Mouse (Mus musculus) limb, embryonic 13.5 days (tissue): ENCODE data around the gene Ak2. TPM values are rescaled to one million over a fixed set of nuclear protein-coding genes. Genes with fewer than 3 reads are reported as not detected.

ENCODE experiments used
- ATAC-seq: fragments of 200-750 bp; cut with Nextera tagmentation; 2 replicates; pipeline ENCODE4 v1.8.0; 2017; ENCODE audit warnings: low read depth, moderate number of reproducible peaks, moderate TSS enrichment; ENCODE audit not compliant: low FRiP score
- H3K27ac ChIP-seq: fragments of 300-500 bp; sonication (generic); 2 replicates; pipeline ENCODE4 v1.5.1; 2015; ENCODE audit warnings: inconsistent platforms, mild to moderate bottlenecking, moderate library complexity
- H3K27me3 ChIP-seq: fragments of 300-500 bp; sonication (generic); 2 replicates; pipeline ENCODE4 v1.6.1; 2015; ENCODE audit warnings: mild to moderate bottlenecking, inconsistent platforms
- H3K36me3 ChIP-seq: fragments of 300-500 bp; sonication (generic); 2 replicates; pipeline ENCODE4 v1.6.1; 2015; ENCODE audit warnings: inconsistent platforms, mild to moderate bottlenecking, moderate library complexity
- H3K4me1 ChIP-seq: fragments of 300-500 bp; sonication (generic); 2 replicates; pipeline ENCODE4 v1.6.1; 2015; ENCODE audit warnings: inconsistent platforms
- H3K4me2 ChIP-seq: fragments of 300-500 bp; sonication (generic); replicated peaks from 2 replicates; pipeline ENCODE4 v1.6.1; 2015; ENCODE audit warnings: inconsistent platforms, mild to moderate bottlenecking, moderate library complexity
- H3K4me3 ChIP-seq: fragments of 300-500 bp; sonication (generic); 2 replicates; pipeline ENCODE4 v1.5.1; 2015; ENCODE audit warnings: moderate library complexity, mild to moderate bottlenecking, inconsistent platforms
- H3K9ac ChIP-seq: fragments of 300-500 bp; sonication (generic); 2 replicates; pipeline ENCODE4 v1.6.1; 2015; ENCODE audit warnings: mild to moderate bottlenecking, inconsistent platforms
- H3K9me3 ChIP-seq: fragments of 300-500 bp; sonication (generic); 2 replicates; pipeline ENCODE4 v1.6.1; 2016; ENCODE audit warnings: inconsistent platforms
- WGBS: fragments of 180-500 bp; shearing (Covaris S2); methylation state at CpG from one replicate; pipeline ENCODE4 v1.1.7; 2015; 5-methylcytosine and 5-hydroxymethylcytosine counted together
- polyA plus RNA-seq: library from polyadenylated mRNA; unstranded; fragments of >200 nt; fragmentation: Nextera tagmentation; extraction: Ambion mirVana; gene quantifications from 2 replicates; pipeline ENCODE4 v1.2.1, GENCODE M21; 2015

The Ak2 gene
- polyA plus RNA-seq, 1 experiment from 2014 or later = 216 TPM

GRCm38 (mm10) chr4:129032963-129033951 lies 41.5 kb downstream of the Ak2 start:
- Histone ChIP-seq H3K9me3 (no peaks in the 10 kb centered on the region), H3K9ac (0 out of 2 replicates have a peak overlapping the region, but pooled peaks have one; percentile 27), H3K27me3 (no peaks in the 10 kb centered on the region), H3K4me1 (peaks cover 38% of the 10 kb centered on the region), H3K4me2 (peak overlapping the region; percentile 52), H3K27ac (peak overlapping the region; percentile 87), H3K36me3 (no peaks in the 10 kb centered on the region), H3K4me3 (no peak overlapping the region)
- peak; percentile 91 for ATAC-seq
- WGBS = 20% methylated on average over 17 of the region's 17 CpGs

- Histone ChIP-seq H3K4me3 (no peak overlapping the region), H3K36me3 (no peaks in the 10 kb centered on the region), H3K9ac (no peak overlapping the region), H3K4me2 (no peak overlapping the region), H3K4me1 (peaks cover 38% of the 10 kb centered on the region), H3K27me3 (no peaks in the 10 kb centered on the region), H3K27ac (peak overlapping the region; percentile 87; the same call in 1 of the 2 replicates), H3K9me3 (no peaks in the 10 kb centered on the region)
- 86% methylated on average over 3 of the region's 3 CpGs for WGBS
- no peak for ATAC-seq
Observed at GRCm38 (mm10) chr4:129034224-129034623, 42.5 kb downstream of the Ak2 start.

- Histone ChIP-seq H3K4me1 (peaks cover 38% of the 10 kb centered on the region), H3K27me3 (no peaks in the 10 kb centered on the region), H3K9me3 (no peaks in the 10 kb centered on the region), H3K9ac (no peak overlapping the region), H3K36me3 (no peaks in the 10 kb centered on the region), H3K27ac (peak overlapping the region; percentile 72; the same call in 1 of the 2 replicates), H3K4me2 (0 out of 2 replicates have a peak overlapping the region, but pooled peaks have one; percentile 9), H3K4me3 (no peak overlapping the region)
- ATAC-seq = peak; percentile 37; the same call in 1 of the 2 replicates
- WGBS = 39% methylated on average over 13 of the region's 13 CpGs
Observed at GRCm38 (mm10) chr4:129034706-129035660, 43.2 kb downstream of the Ak2 start.

GRCm38 (mm10) chr4:129035851-129036445 lies 44.2 kb downstream of the Ak2 start:
- no peak for ATAC-seq
- 0 out of 2 replicates have a peak overlapping the region, but pooled peaks have one; percentile 9 for H3K4me2 ChIP-seq
- H3K9me3 ChIP-seq = no peaks in the 10 kb centered on the region
- H3K4me3 ChIP-seq = no peak overlapping the region
- 66% methylated on average over 7 of the region's 7 CpGs for WGBS
- no peaks in the 10 kb centered on the region for H3K27me3 ChIP-seq
- peaks cover 38% of the 10 kb centered on the region for H3K4me1 ChIP-seq
- no peak overlapping the region for H3K27ac ChIP-seq
- no peaks in the 10 kb centered on the region for H3K36me3 ChIP-seq
- H3K9ac ChIP-seq = no peak overlapping the region; the same call in 1 of the 2 replicates

- peak overlapping the region; percentile 57 for H3K4me3 ChIP-seq
- peaks cover 16% of the 10 kb centered on the region for H3K4me1 ChIP-seq
- H3K9me3 ChIP-seq = no peaks in the 10 kb centered on the region
- WGBS = 18% methylated on average over 15 of the region's 15 CpGs
- H3K27ac ChIP-seq = no peak overlapping the region
- H3K9ac ChIP-seq = peak overlapping the region; percentile 70
- H3K27me3 ChIP-seq = peaks cover 58% of the 10 kb centered on the region
- ATAC-seq = no peak
- peak overlapping the region; percentile 94 for H3K4me2 ChIP-seq
- no peaks in the 10 kb centered on the region for H3K36me3 ChIP-seq
Observed at GRCm38 (mm10) chr4:129047721-129048421, 56.1 kb downstream of the Ak2 start.

- ATAC-seq = peak; percentile 87
- H3K4me1 ChIP-seq = peaks cover 16% of the 10 kb centered on the region
- peak overlapping the region; percentile 57 for H3K4me3 ChIP-seq
- H3K27me3 ChIP-seq = peaks cover 58% of the 10 kb centered on the region
- H3K9ac ChIP-seq = peak overlapping the region; percentile 70
- H3K36me3 ChIP-seq = no peaks in the 10 kb centered on the region
- H3K9me3 ChIP-seq = no peaks in the 10 kb centered on the region
- whole genome bisulfite sequencing = under 1% methylated on average over 51 of the region's 52 CpGs
- H3K4me2 ChIP-seq = peak overlapping the region; percentile 94
- 0 out of 2 replicates have a peak overlapping the region, but pooled peaks have one; percentile 52 for H3K27ac ChIP-seq
Observed at GRCm38 (mm10) chr4:129048501-129049305, 56.9 kb downstream of the Ak2 start.

- 5% methylated on average over 23 of the region's 23 CpGs for WGBS
- peak overlapping the region; percentile 94 for H3K4me2 ChIP-seq
- ATAC-seq = no peak
- no peaks in the 10 kb centered on the region for H3K9me3 ChIP-seq
- H3K4me1 ChIP-seq = peaks cover 16% of the 10 kb centered on the region
- no peaks in the 10 kb centered on the region for H3K36me3 ChIP-seq
- peak overlapping the region; percentile 52; the same call in 1 of the 2 replicates for H3K27ac ChIP-seq
- peak overlapping the region; percentile 57 for H3K4me3 ChIP-seq
- peak overlapping the region; percentile 70 for H3K9ac ChIP-seq
- peaks cover 58% of the 10 kb centered on the region for H3K27me3 ChIP-seq
Observed at GRCm38 (mm10) chr4:129049306-129050011, 57.7 kb downstream of the Ak2 start.

- Histone ChIP-seq H3K4me1 (peaks cover 16% of the 10 kb centered on the region), H3K9ac (no peak overlapping the region), H3K27ac (no peak overlapping the region), H3K4me3 (no peak overlapping the region), H3K4me2 (no peak overlapping the region), H3K27me3 (peaks cover 57% of the 10 kb centered on the region), H3K36me3 (no peaks in the 10 kb centered on the region), H3K9me3 (no peaks in the 10 kb centered on the region)
- WGBS = 77% methylated on average over 4 of the region's 4 CpGs
- no peak for ATAC-seq
Observed at GRCm38 (mm10) chr4:129050365-129050764, 58.6 kb downstream of the Ak2 start.

GRCm38 (mm10) chr4:129050901-129051417 lies 59.2 kb downstream of the Ak2 start:
- H3K9me3 ChIP-seq = no peaks in the 10 kb centered on the region
- 70% methylated on average over 6 of the region's 6 CpGs for WGBS
- no peak overlapping the region for H3K4me3 ChIP-seq
- ATAC-seq = no peak
- no peaks in the 10 kb centered on the region for H3K36me3 ChIP-seq
- no peak overlapping the region for H3K4me2 ChIP-seq
- no peak overlapping the region for H3K9ac ChIP-seq
- peaks cover 16% of the 10 kb centered on the region for H3K4me1 ChIP-seq
- H3K27me3 ChIP-seq = peaks cover 51% of the 10 kb centered on the region
- H3K27ac ChIP-seq = no peak overlapping the region
